Mouse (Mus musculus): Measurements from ENCODE around the gene Hebp1.

Gene Hebp1

GRCm38 (mm10) chr6:135162311-135162710 is 35.5 kb downstream of the Hebp1 start:
- DNase-seq (ENCODE audit: low spot score) = no peak

DNA sequence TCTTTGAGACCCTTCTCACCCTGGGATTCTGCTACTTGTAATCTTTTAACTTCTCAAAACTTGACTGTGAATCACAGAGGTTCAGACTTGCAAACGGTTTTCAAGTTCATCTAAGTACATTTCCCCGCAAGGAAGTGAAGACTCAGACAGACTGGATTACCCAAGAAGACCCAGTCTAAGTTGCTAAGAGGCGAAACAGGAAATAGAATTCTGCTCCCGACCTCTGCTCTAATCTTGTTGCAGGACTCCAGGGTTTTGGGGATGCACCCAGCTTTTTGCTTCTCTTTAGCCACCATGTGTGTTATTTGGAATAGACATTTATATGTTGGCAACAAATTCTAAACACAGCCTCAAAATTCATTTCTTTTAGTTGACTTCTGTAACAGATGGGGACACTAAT is 36.5 kb downstream of the Hebp1 start:
- no peak for DNase-seq (ENCODE audit: low spot score)

DNA sequence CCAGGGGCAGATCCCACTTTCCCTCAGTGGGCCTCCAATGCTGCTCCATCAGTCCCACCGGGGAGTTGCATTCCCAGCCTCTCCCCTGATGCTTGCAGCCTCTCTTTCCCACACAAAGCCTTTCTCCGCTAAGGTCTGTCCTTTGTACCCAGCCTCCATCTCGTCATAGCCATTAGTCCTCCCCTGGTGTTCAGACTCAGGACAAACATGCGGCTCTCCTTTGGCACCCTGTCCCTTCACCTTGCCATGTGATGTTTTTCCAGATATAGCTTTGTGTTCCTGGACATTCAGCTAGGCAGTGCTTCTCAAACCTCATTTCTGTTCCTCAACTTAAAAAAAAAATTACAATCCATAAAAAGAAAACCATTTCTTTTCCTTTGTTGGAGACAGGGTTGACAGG is 39.3 kb downstream of the Hebp1 start:
- no peak for DNase-seq (ENCODE audit: low spot score)

DNA sequence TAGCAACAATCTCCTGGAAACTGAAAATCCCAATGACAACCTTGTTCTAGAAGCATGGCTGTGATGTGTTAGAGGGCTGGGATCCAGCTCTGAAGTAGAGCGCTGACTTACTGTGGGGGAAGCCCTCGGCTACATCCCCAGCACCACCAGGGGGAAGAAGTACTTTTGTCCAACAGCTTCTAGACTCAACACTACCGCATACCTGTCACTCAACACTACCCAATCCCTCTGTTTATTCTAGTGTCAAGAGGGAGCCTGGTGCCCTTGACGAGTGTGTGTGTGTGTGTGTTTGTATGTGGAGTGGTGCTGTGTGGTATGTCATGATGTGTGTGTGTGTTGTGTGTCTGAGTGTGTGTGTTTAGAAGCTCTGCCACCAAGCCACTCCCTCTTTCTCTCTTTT is 40.3 kb downstream of the Hebp1 start:
- DNase-seq (ENCODE audit: low spot score) = no peak

GRCm38 (mm10) chr6:135156597-135156996 is 41.2 kb downstream of the Hebp1 start:
- no peak for DNase-seq (ENCODE audit: low spot score)

DNA sequence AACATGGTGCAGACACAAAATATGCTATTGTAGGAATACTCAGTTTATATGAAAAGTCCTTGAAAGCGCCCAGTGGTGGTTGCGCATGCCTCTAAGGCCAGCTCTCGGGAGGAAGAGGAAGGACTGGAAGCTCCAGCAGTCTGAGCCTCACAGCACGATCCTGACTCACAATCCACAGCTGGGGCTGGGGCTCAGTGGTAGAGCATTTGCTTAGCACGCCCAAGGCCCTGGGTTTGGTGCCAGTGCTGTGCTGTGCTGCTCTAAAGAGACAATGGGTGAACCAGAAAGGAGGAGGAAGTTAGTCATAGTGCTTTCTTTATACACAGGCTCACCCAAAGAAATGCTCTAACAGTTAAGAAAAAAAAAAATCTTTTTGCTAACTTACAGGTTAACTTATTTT is 44.1 kb downstream of the Hebp1 start:
- DNase-seq (ENCODE audit: low spot score) = no peak

DNA sequence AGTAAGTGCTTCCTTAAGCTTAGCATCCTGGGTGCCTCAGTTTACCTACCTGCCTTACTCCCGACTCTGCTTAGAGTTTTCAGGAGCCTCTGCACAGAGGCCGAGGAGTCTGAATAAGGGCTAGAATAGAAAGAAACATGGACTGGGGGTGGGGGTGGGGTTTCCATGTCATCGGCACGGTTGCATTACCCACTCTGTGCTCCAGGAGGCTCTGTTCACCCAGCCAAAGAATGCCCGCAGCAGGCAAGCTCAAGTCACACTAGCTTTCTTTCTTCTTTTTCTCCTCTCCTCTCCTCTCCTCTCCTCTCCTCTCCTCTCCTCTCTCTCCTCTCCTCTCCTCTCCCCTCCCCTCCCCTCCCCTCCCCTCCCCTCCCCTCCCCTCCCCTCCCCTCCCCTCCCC is 47.5 kb downstream of the Hebp1 start:
- DNase-seq (ENCODE audit: low spot score) = peak; percentile 13

DNA sequence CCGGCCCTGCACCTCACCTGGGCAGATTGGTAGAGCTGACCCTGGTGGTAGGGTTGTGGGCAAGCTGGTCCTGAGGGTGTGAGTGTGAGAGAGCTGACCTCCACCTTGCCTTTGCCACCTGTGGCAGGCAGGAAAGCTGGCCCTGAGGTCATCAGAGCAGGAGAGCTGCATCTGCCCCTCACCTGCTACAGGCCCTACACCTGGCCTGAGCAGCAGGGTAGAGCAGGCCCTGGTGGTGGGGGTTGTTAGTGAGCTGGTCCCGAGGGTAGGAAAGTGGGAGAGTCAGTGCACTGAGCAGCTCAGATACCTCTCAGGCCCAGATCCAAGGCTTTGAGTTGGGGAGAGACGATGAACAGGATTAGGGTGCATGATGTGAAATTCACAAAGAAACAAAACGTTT is 48.1 kb downstream of the Hebp1 start:
- DNase-seq (ENCODE audit: low spot score) = no peak

DNA sequence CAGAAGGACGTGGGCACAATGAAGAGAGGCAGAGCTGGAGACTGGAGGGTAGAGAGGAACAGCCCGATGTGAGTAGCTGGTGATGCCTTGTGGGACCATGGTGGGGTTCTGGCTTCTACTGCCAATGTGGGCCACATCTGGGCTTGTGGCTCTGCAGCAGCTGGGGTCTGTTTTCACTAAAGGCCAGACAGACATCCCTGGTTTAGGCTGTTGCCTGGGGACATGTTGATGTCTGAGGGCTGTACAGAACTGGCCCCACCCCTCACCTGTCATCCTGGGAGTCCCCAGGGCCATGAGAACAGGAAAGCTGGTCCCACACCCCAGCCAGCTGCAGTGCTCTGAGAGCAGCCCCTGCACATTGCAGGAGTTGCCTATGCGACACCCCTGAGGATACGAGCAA is 48.6 kb downstream of the Hebp1 start:
- DNase-seq (ENCODE audit: low spot score) = no peak

DNA sequence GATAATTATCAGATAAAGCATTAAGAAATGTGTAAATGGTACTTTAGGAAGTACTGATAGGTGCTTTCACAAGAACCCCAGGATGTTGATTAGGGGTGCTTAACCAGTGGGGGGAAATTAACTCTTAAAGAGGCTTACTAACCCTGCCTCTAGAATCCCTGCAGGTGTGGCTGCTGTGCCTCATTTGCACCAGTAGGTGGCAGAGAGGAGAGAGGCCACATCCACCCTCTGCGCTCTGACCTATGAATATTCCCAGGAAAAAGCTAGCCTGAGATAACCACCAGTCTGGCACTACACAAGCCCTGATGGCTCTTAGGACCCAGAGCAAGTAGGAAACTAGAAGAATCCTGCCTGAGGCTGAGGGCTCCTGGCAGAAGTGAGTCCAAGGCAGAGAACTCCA is 49.3 kb downstream of the Hebp1 start:
- no peak for DNase-seq (ENCODE audit: low spot score)

- no peak for DNase-seq (ENCODE audit: low spot score)
Observed at GRCm38 (mm10) chr6:135145976-135146375, 51.8 kb downstream of the Hebp1 start.

DNA sequence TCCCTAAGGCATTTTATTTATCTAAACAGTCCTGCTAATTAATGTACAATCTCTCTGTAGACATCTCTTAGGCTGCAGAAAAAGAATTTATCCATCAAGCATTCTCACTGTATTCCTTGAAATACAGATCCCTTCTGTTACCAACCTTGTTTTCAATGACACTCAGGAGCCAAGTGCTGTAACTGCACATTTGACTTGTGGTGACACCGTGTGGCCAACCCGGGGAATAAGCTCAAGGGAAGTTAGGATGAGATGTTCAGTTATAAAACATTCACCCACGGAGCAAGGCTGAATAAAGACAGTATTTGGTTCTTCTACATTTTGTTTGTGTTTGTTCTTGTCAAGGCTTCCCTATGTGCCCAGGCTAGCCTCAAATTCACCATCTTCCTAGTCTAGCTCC is 53.3 kb downstream of the Hebp1 start:
- DNase-seq (ENCODE audit: low spot score) = no peak

DNA sequence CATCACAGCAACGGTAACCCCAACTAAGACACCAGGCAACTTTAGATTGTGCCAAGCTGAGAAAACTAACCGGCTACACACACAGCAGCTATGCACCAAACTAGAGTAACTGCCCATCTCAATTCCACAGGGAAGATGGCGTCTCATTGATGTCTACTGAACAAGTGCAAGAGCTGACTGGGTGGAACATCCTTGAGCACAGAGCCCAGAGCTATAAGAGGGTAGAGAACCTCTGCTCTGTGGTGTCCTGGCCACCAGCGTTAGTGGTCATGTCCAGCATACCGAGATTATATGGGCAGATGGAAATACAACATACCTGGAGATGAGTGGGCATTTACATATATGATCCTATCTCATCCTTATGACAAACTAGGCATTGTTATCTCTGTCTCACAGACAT is 54.7 kb downstream of the Hebp1 start:
- DNase-seq (ENCODE audit: low spot score) = no peak

- DNase-seq (ENCODE audit: low spot score) = no peak
Observed at GRCm38 (mm10) chr6:135141451-135142147, 56.2 kb downstream of the Hebp1 start.

GRCm38 (mm10) chr6:135138746-135139145 is 59.1 kb downstream of the Hebp1 start:
- DNase-seq (ENCODE audit: low spot score) = no peak

DNA sequence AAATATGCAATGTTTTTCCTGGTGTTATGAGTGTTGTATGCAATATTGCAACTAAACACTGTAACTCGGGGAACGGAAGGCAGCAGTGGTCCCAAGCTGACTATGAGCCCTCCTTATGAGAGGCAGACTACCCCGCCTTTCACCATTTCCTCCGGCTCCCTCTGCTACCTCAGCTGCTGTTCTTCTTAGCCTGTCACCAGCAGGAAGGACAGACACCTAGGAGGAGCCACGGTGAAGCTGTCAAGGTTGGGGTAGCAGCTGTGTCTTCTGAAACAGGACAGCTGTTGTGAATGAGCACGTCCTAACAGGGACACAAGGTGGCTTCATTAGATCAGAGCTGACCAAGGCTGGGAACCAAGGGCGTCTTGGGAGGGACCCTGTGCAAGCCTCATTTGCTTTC is 59.6 kb downstream of the Hebp1 start:
- DNase-seq (ENCODE audit: low spot score) = no peak

- DNase-seq (ENCODE audit: low spot score) = no peak
Observed at GRCm38 (mm10) chr6:135137736-135138135, 60.1 kb downstream of the Hebp1 start.

DNA sequence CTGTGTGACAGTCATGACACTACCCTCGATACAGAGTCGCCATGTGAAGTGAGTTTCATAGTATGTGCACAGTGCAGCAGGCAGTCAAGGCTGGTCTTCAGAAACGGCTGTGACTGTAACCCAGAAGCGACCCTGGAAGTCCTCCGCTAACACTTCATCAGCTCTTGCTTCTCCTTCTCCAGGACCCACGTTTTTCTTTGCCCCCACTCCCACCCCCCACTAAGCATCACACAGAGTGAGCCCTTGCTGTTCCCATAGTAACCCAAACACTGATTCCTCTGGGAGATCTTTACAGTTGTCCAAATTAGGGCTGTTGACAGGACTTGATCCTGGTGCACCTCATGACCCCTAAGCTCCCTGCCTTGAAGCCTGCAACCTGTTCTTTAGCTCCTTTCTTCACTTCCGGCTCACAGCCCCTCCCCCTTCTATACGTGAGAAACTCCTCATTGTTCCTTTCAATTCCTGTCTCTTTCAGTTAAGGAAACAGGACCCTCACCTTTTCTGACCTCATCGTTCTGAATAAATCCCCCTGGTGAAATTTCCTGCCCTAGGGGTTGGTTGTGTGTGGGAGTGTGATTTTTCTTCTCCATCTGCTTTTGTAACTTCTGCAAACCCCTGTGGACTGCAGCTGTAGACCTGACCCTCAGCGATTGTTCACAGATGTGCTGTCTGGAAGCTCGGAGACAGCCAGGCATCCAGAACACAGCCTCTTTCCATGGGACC is 61.2 kb downstream of the Hebp1 start:
- no peak for DNase-seq (ENCODE audit: low spot score)

DNA sequence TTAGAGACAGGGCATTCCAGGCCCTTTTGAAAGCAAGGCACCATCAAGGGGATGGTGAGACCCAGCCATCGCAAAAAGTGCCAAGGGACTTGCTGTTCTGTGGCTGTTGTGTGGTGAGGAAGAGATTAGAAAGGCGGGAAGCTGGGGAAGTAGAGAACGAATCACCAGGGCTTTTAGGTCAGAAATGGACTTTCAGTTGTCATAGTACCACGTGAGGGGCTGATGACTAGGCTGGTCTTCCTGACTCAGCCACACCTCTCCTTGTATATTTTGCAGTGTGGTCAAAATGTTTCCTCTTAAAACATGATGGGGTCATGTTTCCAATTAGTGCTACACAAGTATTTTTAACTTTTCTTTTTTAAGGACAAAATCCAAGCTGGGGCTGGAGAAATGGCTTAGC is 62.1 kb downstream of the Hebp1 start:
- DNase-seq (ENCODE audit: low spot score) = no peak

- DNase-seq (ENCODE audit: low spot score) = no peak
Observed at GRCm38 (mm10) chr6:135133486-135133885, 64.3 kb downstream of the Hebp1 start.

DNA sequence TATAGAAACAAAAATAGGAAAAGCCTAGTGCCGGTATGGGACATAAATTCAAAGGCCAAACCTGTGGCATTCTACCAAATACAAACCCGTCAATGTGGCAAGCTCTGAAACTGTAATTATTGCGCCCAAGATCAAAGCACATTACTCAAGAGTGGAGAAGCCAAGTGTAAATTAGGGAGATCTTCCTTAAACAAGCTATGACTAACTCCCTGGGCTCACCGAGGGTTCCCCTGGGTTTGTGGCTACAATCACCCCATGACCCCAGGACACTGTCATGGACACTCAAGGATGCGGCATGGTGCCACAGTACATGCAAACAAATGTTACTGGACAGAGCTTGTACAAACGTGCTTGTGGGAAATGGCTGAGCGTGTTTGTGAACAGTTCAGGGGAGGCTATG is 64.7 kb downstream of the Hebp1 start:
- no peak for DNase-seq (ENCODE audit: low spot score)

- DNase-seq (ENCODE audit: low spot score) = no peak
Observed at GRCm38 (mm10) chr6:135124755-135125380, 73.0 kb downstream of the Hebp1 start.

DNA sequence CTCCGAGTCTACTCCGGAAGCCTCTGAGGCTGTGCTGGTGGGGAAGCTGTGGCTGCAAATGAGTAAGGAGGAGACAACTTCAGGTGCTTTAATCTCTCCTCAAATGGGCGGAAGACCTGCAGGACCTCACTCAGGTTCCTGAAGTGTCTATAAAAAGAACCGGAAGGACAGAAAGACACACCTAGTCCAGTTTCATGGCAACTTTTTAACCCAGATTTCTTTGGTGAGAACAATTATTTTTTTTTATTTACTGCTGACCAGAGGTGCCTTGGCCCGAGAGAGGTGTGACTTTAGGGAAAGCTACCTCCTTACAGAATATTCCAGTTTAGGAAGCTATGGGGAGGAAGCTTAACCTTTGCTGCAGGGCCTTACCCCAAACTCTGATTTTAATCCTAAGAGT is 79.6 kb downstream of the Hebp1 start, which contains the start of gene Gprc5d:
Gene Gprc5d (minus strand): TSS at position 101 of the 400 bp plus-strand sequence.
- DNase-seq (ENCODE audit: low spot score) = no peak
